Mouse (Mus musculus): ENCODE measurements around the gene Ttll8. TPM values are rescaled to one million over a fixed set of nuclear protein-coding genes. Genes with fewer than 3 reads are reported as not detected.

Gene Ttll8
- polyA plus RNA-seq, 1 experiment = not detected

- no peak overlapping the region for H3K27ac ChIP-seq (ENCODE audit: insufficient read depth, low read depth, low read length)
- H3K4me1 ChIP-seq (ENCODE audit: control insufficient read depth, insufficient read depth, low read length) = peaks cover 17% of the 10 kb centered on the region
- H3K4me3 ChIP-seq (ENCODE audit: insufficient read depth, low read length) = no peak overlapping the region
- TF ChIP-seq POLR2A (IDR thresholded peaks at IDR 0.05; ENCODE audit: borderline replicate concordance, low read depth, low read length) = no peak
- TF ChIP-seq CTCF (IDR thresholded peaks at IDR 0.05; ENCODE audit: low read depth, low read length) = no peak
Observed at GRCm38 (mm10) chr15:88874061-88874460, 80.2 kb downstream of the Ttll8 start.

GRCm38 (mm10) chr15:88870418-88871185 lies 83.6 kb downstream of the Ttll8 start:
- no peak overlapping the region for H3K27ac ChIP-seq (ENCODE audit: insufficient read depth, low read depth, low read length)

GRCm38 (mm10) chr15:88868024-88868742 lies 86.0 kb downstream of the Ttll8 start:
- TF ChIP-seq POLR2A (IDR thresholded peaks at IDR 0.05; ENCODE audit: borderline replicate concordance, low read depth, low read length) (no peak), CTCF (IDR thresholded peaks at IDR 0.05; ENCODE audit: low read depth, low read length) (no peak)
- Histone ChIP-seq H3K27ac (ENCODE audit: insufficient read depth, low read depth, low read length) (no peak overlapping the region), H3K4me3 (ENCODE audit: insufficient read depth, low read length) (no peak overlapping the region), H3K4me1 (ENCODE audit: control insufficient read depth, insufficient read depth, low read length) (peaks cover 37% of the 10 kb centered on the region)

More at GRCm38 (mm10) chr15:88870418-88871185, 83.6 kb downstream of the Ttll8 start:
- no peak overlapping the region for H3K4me3 ChIP-seq (ENCODE audit: insufficient read depth, low read length)
- H3K4me1 ChIP-seq (ENCODE audit: control insufficient read depth, insufficient read depth, low read length) = peaks cover 27% of the 10 kb centered on the region
- TF ChIP-seq CTCF (IDR thresholded peaks at IDR 0.05; ENCODE audit: low read depth, low read length) = no peak
- TF ChIP-seq POLR2A (IDR thresholded peaks at IDR 0.05; ENCODE audit: borderline replicate concordance, low read depth, low read length) = no peak

GRCm38 (mm10) chr15:88867368-88868023 lies 86.7 kb downstream of the Ttll8 start:
- Histone ChIP-seq H3K27ac (ENCODE audit: insufficient read depth, low read depth, low read length) (no peak overlapping the region), H3K4me1 (ENCODE audit: control insufficient read depth, insufficient read depth, low read length) (peaks cover 33% of the 10 kb centered on the region), H3K4me3 (ENCODE audit: insufficient read depth, low read length) (no peak overlapping the region)
- no peak for TF ChIP-seq CTCF (IDR thresholded peaks at IDR 0.05; ENCODE audit: low read depth, low read length)
- TF ChIP-seq POLR2A (IDR thresholded peaks at IDR 0.05; ENCODE audit: borderline replicate concordance, low read depth, low read length) = no peak

GRCm38 (mm10) chr15:88866934-88867356 lies 87.3 kb downstream of the Ttll8 start:
- no peak overlapping the region for H3K4me3 ChIP-seq (ENCODE audit: insufficient read depth, low read length)

GRCm38 (mm10) chr15:88865888-88866695 lies 88.1 kb downstream of the Ttll8 start:
- peaks cover 37% of the 10 kb centered on the region for H3K4me1 ChIP-seq (ENCODE audit: control insufficient read depth, insufficient read depth, low read length)
- no peak overlapping the region for H3K4me3 ChIP-seq (ENCODE audit: insufficient read depth, low read length)
- H3K27ac ChIP-seq (ENCODE audit: insufficient read depth, low read depth, low read length) = no peak overlapping the region
- no peak for TF ChIP-seq POLR2A (IDR thresholded peaks at IDR 0.05; ENCODE audit: borderline replicate concordance, low read depth, low read length)
- no peak for TF ChIP-seq CTCF (IDR thresholded peaks at IDR 0.05; ENCODE audit: low read depth, low read length)

More at GRCm38 (mm10) chr15:88866934-88867356, 87.3 kb downstream of the Ttll8 start:
- TF ChIP-seq POLR2A (IDR thresholded peaks at IDR 0.05; ENCODE audit: borderline replicate concordance, low read depth, low read length) = no peak
- TF ChIP-seq CTCF (IDR thresholded peaks at IDR 0.05; ENCODE audit: low read depth, low read length) = no peak
- H3K4me1 ChIP-seq (ENCODE audit: control insufficient read depth, insufficient read depth, low read length) = peaks cover 33% of the 10 kb centered on the region
- H3K27ac ChIP-seq (ENCODE audit: insufficient read depth, low read depth, low read length) = no peak overlapping the region

GRCm38 (mm10) chr15:88865061-88865460 lies 89.2 kb downstream of the Ttll8 start:
- H3K4me3 ChIP-seq (ENCODE audit: insufficient read depth, low read length) = no peak overlapping the region

GRCm38 (mm10) chr15:88864270-88865030 lies 89.8 kb downstream of the Ttll8 start:
- H3K27ac ChIP-seq (ENCODE audit: insufficient read depth, low read depth, low read length) = peak overlapping the region; percentile 97
- peak overlapping the region; percentile 97 for H3K4me3 ChIP-seq (ENCODE audit: insufficient read depth, low read length)
- TF ChIP-seq CTCF (IDR thresholded peaks at IDR 0.05; ENCODE audit: low read depth, low read length) (no peak), POLR2A (IDR thresholded peaks at IDR 0.05; ENCODE audit: borderline replicate concordance, low read depth, low read length) (no peak)
- H3K4me1 ChIP-seq (ENCODE audit: control insufficient read depth, insufficient read depth, low read length) = peaks cover 30% of the 10 kb centered on the region

More at GRCm38 (mm10) chr15:88865061-88865460, 89.2 kb downstream of the Ttll8 start:
- TF ChIP-seq POLR2A (IDR thresholded peaks at IDR 0.05; ENCODE audit: borderline replicate concordance, low read depth, low read length) = no peak
- no peak for TF ChIP-seq CTCF (IDR thresholded peaks at IDR 0.05; ENCODE audit: low read depth, low read length)
- H3K4me1 ChIP-seq (ENCODE audit: control insufficient read depth, insufficient read depth, low read length) = peaks cover 33% of the 10 kb centered on the region
- H3K27ac ChIP-seq (ENCODE audit: insufficient read depth, low read depth, low read length) = no peak overlapping the region
